Mouse (Mus musculus): ENCODE results near the gene Tmbim6. TPM values are rescaled to one million over a fixed set of nuclear protein-coding genes. Genes with fewer than 3 reads are reported as not detected.
A peak's percentile ranks its signal among the peaks of the same experiment; 100 is the strongest.
"Not testable (repeated sequence)": the region's sequence is repeated elsewhere in the genome, so short reads cannot be mapped to it uniquely, and the experiment has no call there.

Gene Tmbim6
- polyA plus RNA-seq, 1 experiment: 372 TPM

GRCm38 (mm10) chr15:99440112-99440815, 47.6 kb downstream of the Tmbim6 start:
- H3K79me2 ChIP-seq (ENCODE audit: control insufficient read depth, insufficient read depth): peaks cover 13% of the 10 kb centered on the region
- TF ChIP-seq CEBPB (IDR thresholded peaks at IDR 0.05; ENCODE audit: low read depth) (no peak), MAX (IDR thresholded peaks at IDR 0.05) (no peak), FOSL1 (IDR thresholded peaks at IDR 0.05; ENCODE audit: insufficient read depth, low read length, poor library complexity, severe bottlenecking) (no peak), MYOD1 (IDR thresholded peaks at IDR 0.05; ENCODE audit: control insufficient read depth, insufficient read length, low read depth) (peak; percentile 89), CTCF (IDR thresholded peaks at IDR 0.05; ENCODE audit: control insufficient read depth, insufficient read depth, insufficient read length) (no peak), USF1 (IDR thresholded peaks at IDR 0.05; ENCODE audit: low read depth) (no peak), MYOG (IDR thresholded peaks at IDR 0.05; ENCODE audit: control insufficient read depth, extremely low read depth, insufficient read length) (no peak)
- H3K27me3 ChIP-seq (ENCODE audit: control insufficient read depth, insufficient read depth, insufficient read length): no peaks in the 10 kb centered on the region
- peaks cover 5% of the 10 kb centered on the region for H3K36me3 ChIP-seq (ENCODE audit: control insufficient read depth, insufficient read depth)
- H3K4me3 ChIP-seq (ENCODE audit: insufficient read depth, poor library complexity, severe bottlenecking): no peak overlapping the region
- H3ac ChIP-seq (ENCODE audit: control insufficient read depth, insufficient read length, low read depth): no peak overlapping the region
- H3K79me3 ChIP-seq (ENCODE audit: low read depth): peaks cover 7% of the 10 kb centered on the region

GRCm38 (mm10) chr15:99440816-99441457, 48.3 kb downstream of the Tmbim6 start:
- Histone ChIP-seq H3K79me2 (ENCODE audit: control insufficient read depth, insufficient read depth) (peaks cover 13% of the 10 kb centered on the region), H3K4me3 (ENCODE audit: insufficient read depth, poor library complexity, severe bottlenecking) (no peak overlapping the region), H3K79me3 (ENCODE audit: low read depth) (peaks cover 7% of the 10 kb centered on the region), H3K27me3 (ENCODE audit: control insufficient read depth, insufficient read depth, insufficient read length) (no peaks in the 10 kb centered on the region), H3ac (ENCODE audit: control insufficient read depth, insufficient read length, low read depth) (no peak overlapping the region), H3K36me3 (ENCODE audit: control insufficient read depth, insufficient read depth) (peaks cover 8% of the 10 kb centered on the region)
- TF ChIP-seq CTCF (IDR thresholded peaks at IDR 0.05; ENCODE audit: control insufficient read depth, insufficient read depth, insufficient read length) (no peak), CEBPB (IDR thresholded peaks at IDR 0.05; ENCODE audit: low read depth) (no peak), MAX (IDR thresholded peaks at IDR 0.05) (no peak), FOSL1 (IDR thresholded peaks at IDR 0.05; ENCODE audit: insufficient read depth, low read length, poor library complexity, severe bottlenecking) (no peak), USF1 (IDR thresholded peaks at IDR 0.05; ENCODE audit: low read depth) (no peak), MYOD1 (IDR thresholded peaks at IDR 0.05; ENCODE audit: control insufficient read depth, insufficient read length, low read depth) (no peak), MYOG (IDR thresholded peaks at IDR 0.05; ENCODE audit: control insufficient read depth, extremely low read depth, insufficient read length) (no peak)

- Histone ChIP-seq H3K4me3 (ENCODE audit: insufficient read depth, poor library complexity, severe bottlenecking) (no peak overlapping the region), H3ac (ENCODE audit: control insufficient read depth, insufficient read length, low read depth) (no peak overlapping the region), H3K79me2 (ENCODE audit: control insufficient read depth, insufficient read depth) (peaks cover 13% of the 10 kb centered on the region), H3K79me3 (ENCODE audit: low read depth) (peaks cover 4% of the 10 kb centered on the region), H3K36me3 (ENCODE audit: control insufficient read depth, insufficient read depth) (peaks cover 8% of the 10 kb centered on the region), H3K27me3 (ENCODE audit: control insufficient read depth, insufficient read depth, insufficient read length) (no peaks in the 10 kb centered on the region)
- TF ChIP-seq CEBPB (IDR thresholded peaks at IDR 0.05; ENCODE audit: low read depth): no peak
- TF ChIP-seq USF1 (IDR thresholded peaks at IDR 0.05; ENCODE audit: low read depth): no peak
- TF ChIP-seq MYOG (IDR thresholded peaks at IDR 0.05; ENCODE audit: control insufficient read depth, extremely low read depth, insufficient read length): no peak
- TF ChIP-seq FOSL1 (IDR thresholded peaks at IDR 0.05; ENCODE audit: insufficient read depth, low read length, poor library complexity, severe bottlenecking): no peak
- no peak for TF ChIP-seq MAX (IDR thresholded peaks at IDR 0.05)
Observed at GRCm38 (mm10) chr15:99442358-99442757, 49.7 kb downstream of the Tmbim6 start.

GRCm38 (mm10) chr15:99445567-99445966, 52.9 kb downstream of the Tmbim6 start:
- H3K27me3 ChIP-seq (ENCODE audit: control insufficient read depth, insufficient read depth, insufficient read length): no peaks in the 10 kb centered on the region
- peaks cover 24% of the 10 kb centered on the region for H3K79me2 ChIP-seq (ENCODE audit: control insufficient read depth, insufficient read depth)
- no peaks in the 10 kb centered on the region for H3K79me3 ChIP-seq (ENCODE audit: low read depth)
- H3K4me3 ChIP-seq (ENCODE audit: insufficient read depth, poor library complexity, severe bottlenecking): no peak overlapping the region
- H3ac ChIP-seq (ENCODE audit: control insufficient read depth, insufficient read length, low read depth): no peak overlapping the region
- peaks cover 3% of the 10 kb centered on the region for H3K36me3 ChIP-seq (ENCODE audit: control insufficient read depth, insufficient read depth)
- TF ChIP-seq MYOG (IDR thresholded peaks at IDR 0.05; ENCODE audit: control insufficient read depth, extremely low read depth, insufficient read length) (no peak), MAX (IDR thresholded peaks at IDR 0.05) (no peak), MYOD1 (IDR thresholded peaks at IDR 0.05; ENCODE audit: control insufficient read depth, insufficient read length, low read depth) (no peak), FOSL1 (IDR thresholded peaks at IDR 0.05; ENCODE audit: insufficient read depth, low read length, poor library complexity, severe bottlenecking) (no peak), CTCF (IDR thresholded peaks at IDR 0.05; ENCODE audit: control insufficient read depth, insufficient read depth, insufficient read length) (no peak), CEBPB (IDR thresholded peaks at IDR 0.05; ENCODE audit: low read depth) (no peak), USF1 (IDR thresholded peaks at IDR 0.05; ENCODE audit: low read depth) (no peak)

- H3K4me3 ChIP-seq (ENCODE audit: insufficient read depth, poor library complexity, severe bottlenecking); H3ac ChIP-seq (ENCODE audit: control insufficient read depth, insufficient read length, low read depth); H3K27me3 ChIP-seq (ENCODE audit: control insufficient read depth, insufficient read depth, insufficient read length); H3K36me3 ChIP-seq (ENCODE audit: control insufficient read depth, insufficient read depth); H3K79me3 ChIP-seq (ENCODE audit: low read depth): not testable (repeated sequence)
- peaks cover 24% of the 10 kb centered on the region for H3K79me2 ChIP-seq (ENCODE audit: control insufficient read depth, insufficient read depth)
Observed at GRCm38 (mm10) chr15:99446136-99446535, 53.5 kb downstream of the Tmbim6 start.
